Mouse (Mus musculus): ENCODE measurements around the gene Ablim1.
A peak's percentile ranks its signal among the peaks of the same experiment; 100 is the strongest.

Ablim1 gene

DNA sequence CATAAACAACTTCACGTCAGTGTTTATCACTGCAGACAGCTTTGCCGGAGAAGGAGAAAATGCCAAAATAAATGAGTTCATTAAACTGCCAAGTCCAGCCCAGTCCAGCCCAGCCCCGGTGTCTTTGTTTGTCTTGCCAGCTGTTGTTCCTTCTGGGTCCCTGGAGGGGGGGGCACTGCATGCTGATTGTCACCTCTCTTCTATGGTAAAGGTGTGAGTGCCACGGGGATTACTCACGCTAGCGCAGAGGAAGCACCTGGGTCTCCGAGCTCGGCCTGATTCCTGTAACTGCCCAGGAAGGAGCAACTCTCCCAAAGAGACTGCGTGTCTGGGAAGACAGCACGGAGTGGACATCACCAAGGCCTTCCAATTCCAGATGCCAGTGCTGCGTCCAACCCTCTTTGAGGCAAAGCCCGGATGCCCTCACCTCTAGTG lies 12.7 kb downstream of the Ablim1 start:
- DNase-seq (ENCODE audit: low read depth), result no peak

- DNase-seq (ENCODE audit: low read depth), result no peak
Measured at GRCm38 (mm10) chr19:57298006-57298405, 16.7 kb downstream of the Ablim1 start.

DNA sequence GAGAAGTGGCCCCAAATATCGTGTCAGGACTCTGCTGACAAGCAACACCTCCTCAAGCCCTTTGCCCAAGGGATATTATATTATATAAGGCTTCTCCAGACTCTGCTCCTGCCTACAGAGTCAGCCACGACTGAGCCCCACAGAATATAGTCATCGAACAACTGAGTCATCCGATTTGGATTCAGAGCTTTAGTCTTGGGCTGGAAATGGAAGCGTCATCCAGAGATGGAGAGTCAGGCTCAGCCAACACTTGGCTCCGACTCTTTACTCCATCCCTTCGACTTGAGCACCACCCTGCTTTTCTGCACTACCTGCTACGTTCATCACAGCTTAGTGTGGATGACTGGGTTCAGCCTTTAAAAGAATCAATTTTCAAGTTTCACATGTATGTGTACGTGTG lies 17.3 kb downstream of the Ablim1 start:
- DNase-seq (ENCODE audit: low read depth), result no peak

DNA sequence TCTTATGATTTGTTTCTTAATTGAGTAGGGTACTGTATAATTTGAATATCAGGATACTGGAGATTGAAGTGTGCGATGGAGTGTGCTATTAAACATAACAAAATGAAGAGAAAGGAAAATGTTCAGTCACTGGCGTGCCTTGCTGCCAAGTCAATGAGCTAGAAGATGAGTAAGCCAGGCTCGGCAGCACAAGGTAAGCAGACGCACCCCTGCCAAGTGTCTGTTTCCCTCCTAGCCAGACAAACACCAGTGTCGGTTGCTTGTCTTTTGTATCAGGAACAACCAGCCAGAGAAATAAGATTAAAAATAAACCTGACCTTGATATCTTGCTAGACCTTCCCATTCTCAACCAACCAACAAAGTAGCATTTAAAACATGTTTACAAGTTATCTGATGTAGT lies 18.2 kb downstream of the Ablim1 start:
- no peak for DNase-seq (ENCODE audit: low read depth)

GRCm38 (mm10) chr19:57295521-57295920 lies 19.2 kb downstream of the Ablim1 start:
- DNase-seq (ENCODE audit: low read depth), result no peak

- no peak for DNase-seq (ENCODE audit: low read depth)
Measured at GRCm38 (mm10) chr19:57294356-57294755, 20.4 kb downstream of the Ablim1 start.

- DNase-seq (ENCODE audit: low read depth), result peak; percentile 62
Measured at GRCm38 (mm10) chr19:57293737-57294136, 21.0 kb downstream of the Ablim1 start.

GRCm38 (mm10) chr19:57283310-57283709 lies 31.4 kb downstream of the Ablim1 start:
- DNase-seq (ENCODE audit: low read depth), result no peak

- no peak for DNase-seq (ENCODE audit: low read depth)
Measured at GRCm38 (mm10) chr19:57282642-57283041, 32.1 kb downstream of the Ablim1 start.

GRCm38 (mm10) chr19:57279666-57280065 lies 35.1 kb downstream of the Ablim1 start:
- DNase-seq (ENCODE audit: low read depth), result no peak

DNA sequence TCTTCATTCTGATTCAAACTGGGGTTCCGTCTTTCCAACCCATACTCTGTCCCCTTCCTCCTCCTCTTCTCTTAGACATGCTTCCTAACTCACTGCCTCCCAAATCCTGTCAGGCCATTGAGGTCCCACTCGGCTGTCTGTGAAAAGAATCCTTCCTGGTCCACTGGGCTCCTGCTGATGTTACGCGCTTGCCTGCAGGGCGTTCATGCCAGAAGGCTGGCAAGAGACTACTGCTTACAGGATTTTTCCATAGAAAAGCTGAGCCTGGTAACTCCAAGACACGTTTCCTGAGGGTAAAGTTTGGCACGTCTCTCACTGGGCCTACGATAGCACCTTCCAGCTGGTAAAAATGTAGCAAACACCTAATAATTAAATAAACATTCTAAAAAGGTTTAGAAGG lies 36.5 kb downstream of the Ablim1 start:
- DNase-seq (ENCODE audit: low read depth), result no peak

- no peak for DNase-seq (ENCODE audit: low read depth)
Measured at GRCm38 (mm10) chr19:57277010-57277409, 37.7 kb downstream of the Ablim1 start.

GRCm38 (mm10) chr19:57275166-57275953 lies 39.4 kb downstream of the Ablim1 start:
- no peak for DNase-seq (ENCODE audit: low read depth)

DNA sequence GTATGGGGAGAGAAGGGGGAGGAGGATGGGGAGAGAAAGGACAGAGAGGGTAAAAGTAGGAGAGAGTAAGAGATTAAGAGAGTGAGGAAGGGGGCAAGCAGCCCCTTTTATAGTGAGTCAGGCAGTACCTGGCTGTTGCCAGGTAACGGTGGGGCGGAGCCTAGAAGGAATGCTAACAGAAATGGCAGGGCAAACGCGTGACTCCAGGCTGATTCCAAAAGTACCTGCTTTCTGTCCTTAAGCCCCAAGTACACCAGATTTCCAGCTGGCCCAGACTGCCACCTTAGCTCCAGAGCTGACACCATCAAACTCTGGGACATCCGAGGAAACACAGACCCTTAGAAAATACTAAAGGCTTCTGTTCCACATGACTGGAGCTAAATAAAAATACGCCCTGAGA lies 40.0 kb downstream of the Ablim1 start:
- DNase-seq (ENCODE audit: low read depth), result no peak

DNA sequence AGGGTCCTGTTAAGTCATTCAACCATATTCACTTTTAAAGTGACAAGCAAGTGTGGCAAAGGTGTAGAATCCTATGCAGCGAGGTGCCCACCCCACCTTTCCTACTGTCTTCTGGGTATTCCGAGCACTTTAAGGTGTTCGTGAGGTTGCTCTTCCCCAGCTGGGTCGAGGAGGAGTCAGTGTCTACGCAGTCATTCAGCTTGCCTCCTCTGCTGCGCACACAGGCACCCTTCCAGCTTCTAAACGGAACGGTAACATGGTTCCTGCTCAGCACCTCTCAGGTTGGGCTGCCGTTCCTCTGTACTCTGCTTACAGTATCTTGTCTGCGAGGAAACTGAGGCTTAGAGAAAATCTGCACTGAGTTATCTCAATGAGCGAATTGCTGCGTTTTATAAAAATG lies 40.4 kb downstream of the Ablim1 start:
- DNase-seq (ENCODE audit: low read depth), result no peak

- no peak for DNase-seq (ENCODE audit: low read depth)
Measured at GRCm38 (mm10) chr19:57272824-57273613, 41.7 kb downstream of the Ablim1 start.

DNA sequence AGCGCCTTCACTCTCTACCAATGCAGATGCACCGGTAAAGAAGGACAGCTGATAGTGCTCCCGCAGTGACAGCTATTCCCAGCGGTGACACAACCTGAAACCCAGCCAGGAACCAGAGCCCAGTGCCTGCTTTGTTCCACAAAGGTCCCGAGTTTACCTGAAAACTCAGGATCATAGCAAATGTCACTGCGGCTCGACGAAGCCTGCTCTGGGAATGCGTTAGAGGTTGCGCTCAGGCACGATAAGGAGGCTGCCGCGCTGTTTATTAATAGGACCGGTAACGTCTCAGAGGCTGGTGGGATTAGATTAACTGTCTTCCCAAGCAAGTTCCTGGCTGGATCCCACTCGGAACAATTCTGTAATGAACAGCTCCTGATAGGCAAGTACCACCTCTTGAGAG lies 43.0 kb downstream of the Ablim1 start:
- no peak for DNase-seq (ENCODE audit: low read depth)

- no peak for DNase-seq (ENCODE audit: low read depth)
Measured at GRCm38 (mm10) chr19:57270711-57271110, 44.0 kb downstream of the Ablim1 start.

DNA sequence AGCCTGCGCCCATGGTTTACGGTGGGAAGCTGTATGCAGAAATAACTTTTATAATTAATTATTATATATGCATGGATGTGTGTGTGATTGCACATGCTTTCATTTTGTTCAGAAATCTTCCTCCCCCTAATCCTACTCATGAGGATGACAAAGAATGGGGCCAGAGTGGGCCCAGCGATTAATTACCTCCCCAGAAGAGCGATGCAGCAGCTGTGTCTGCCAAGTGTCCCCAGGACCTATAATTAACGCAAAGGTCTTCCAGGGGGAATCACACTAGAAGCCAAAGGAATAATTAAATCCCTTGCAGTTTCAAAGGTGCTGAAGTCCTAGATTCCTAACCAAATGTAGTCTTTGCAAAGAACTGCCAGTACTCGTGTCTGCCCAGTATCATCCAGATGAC lies 44.9 kb downstream of the Ablim1 start:
- no peak for DNase-seq (ENCODE audit: low read depth)

DNA sequence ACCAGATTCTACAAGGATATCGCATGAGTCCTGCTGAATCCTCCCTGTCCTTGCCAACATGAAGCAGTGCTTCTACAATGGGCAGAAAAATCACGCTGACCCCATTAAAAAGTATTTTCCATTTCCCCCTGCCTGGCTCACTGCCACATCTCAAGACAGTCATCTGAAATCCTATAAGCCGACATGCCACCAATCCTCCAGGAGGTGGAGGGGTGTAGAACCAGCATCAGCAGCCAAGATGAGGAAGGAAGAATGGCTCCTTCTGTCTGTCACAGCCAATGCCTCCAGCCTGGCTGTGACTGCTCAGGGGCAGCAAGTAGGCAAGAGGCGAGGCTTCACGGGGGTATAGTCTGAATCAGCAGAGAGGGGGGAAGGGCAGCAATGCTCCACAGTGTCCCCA lies 47.2 kb downstream of the Ablim1 start:
- no peak for DNase-seq (ENCODE audit: low read depth)

- no peak for DNase-seq (ENCODE audit: low read depth)
Measured at GRCm38 (mm10) chr19:57266374-57267085, 48.2 kb downstream of the Ablim1 start.

DNA sequence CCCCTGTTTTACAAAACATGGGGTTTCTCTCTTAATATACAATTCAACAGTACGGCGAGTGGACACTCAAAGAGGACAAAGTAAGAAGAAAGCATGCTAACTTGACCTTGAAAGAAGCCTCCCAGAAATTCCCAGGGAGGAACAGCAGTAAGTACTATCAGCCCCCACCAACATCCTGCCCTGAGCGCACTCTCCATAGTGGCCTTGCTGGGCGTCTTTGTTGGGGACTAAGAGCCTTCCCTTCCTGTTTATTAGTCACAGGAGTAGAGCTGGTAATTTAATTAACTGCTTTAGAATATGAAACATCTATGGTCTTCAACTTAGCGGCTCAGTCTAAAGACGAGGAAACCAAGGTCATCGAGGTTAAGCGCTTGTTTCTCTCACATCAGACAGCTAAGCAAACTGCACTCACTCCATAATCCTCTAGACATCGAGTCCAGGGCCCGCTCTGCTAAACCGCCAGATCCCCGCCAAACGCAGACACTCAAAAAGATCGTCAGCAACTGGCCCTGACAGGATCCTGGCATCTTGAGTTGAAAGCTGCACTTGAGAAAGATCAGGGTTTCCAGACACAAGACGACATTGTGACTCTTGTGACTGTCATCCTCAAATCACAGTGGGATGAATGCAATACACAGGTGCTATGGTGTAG lies 50.3 kb downstream of the Ablim1 start:
- no peak for DNase-seq (ENCODE audit: low read depth)
